In genomic region chr17:66451143-66451542, GRCm38 (mm10) we compare ENCODE assay signal across 8 mouse cellular contexts. TPM values are rescaled to one million over a fixed set of nuclear protein-coding genes. Genes with fewer than 3 reads are reported as not detected.
A peak's percentile ranks its signal among the peaks of the same experiment; 100 is the strongest.
DNase-seq lines count a peak whose midpoint lies in the region; ATAC-seq and TF ChIP-seq lines count a peak whose summit lies in the region.

No protein-coding gene starts in this region.

- no peak overlapping the region for H3ac ChIP-seq in myocyte (ENCODE audit: control insufficient read depth, insufficient read length)

- peaks cover 18% of the 10 kb centered on the region; the same call in 1 of the 2 replicates for H3K4me1 ChIP-seq in embryonic facial prominence, embryonic 14.5 days (ENCODE audit: control insufficient read depth, insufficient read depth, low read length)
- H3K4me1 ChIP-seq in heart, embryonic 10.5 days: peaks cover 36% of the 10 kb centered on the region
- peaks cover 30% of the 10 kb centered on the region for H3K4me1 ChIP-seq in limb, embryonic 12.5 days (replicated peaks)
- peaks cover 23% of the 10 kb centered on the region for H3K4me1 ChIP-seq in stomach, embryonic 15.5 days

- no peak overlapping the region for H3K27ac ChIP-seq in embryonic facial prominence, embryonic 14.5 days (replicated peaks; ENCODE audit: low read depth, low read length)
- no peak overlapping the region for H3K27ac ChIP-seq in heart, embryonic 10.5 days
- H3K27ac ChIP-seq in limb, embryonic 12.5 days: no peak overlapping the region
- no peak overlapping the region for H3K27ac ChIP-seq in stomach, embryonic 15.5 days

- peaks cover 35% of the 10 kb centered on the region for H3K27me3 ChIP-seq in embryonic facial prominence, embryonic 14.5 days (replicated peaks; ENCODE audit: control insufficient read depth, insufficient read depth, low read length)
- H3K27me3 ChIP-seq in heart, embryonic 10.5 days (ENCODE audit: insufficient read depth, poor library complexity, severe bottlenecking): peaks cover 44% of the 10 kb centered on the region
- H3K27me3 ChIP-seq in limb, embryonic 12.5 days: peaks cover 41% of the 10 kb centered on the region
- no peaks in the 10 kb centered on the region for H3K27me3 ChIP-seq in myocyte (ENCODE audit: control insufficient read depth, insufficient read depth, insufficient read length)
- peaks cover 39% of the 10 kb centered on the region; the same call in 1 of the 2 replicates for H3K27me3 ChIP-seq in stomach, embryonic 15.5 days (replicated peaks)

- 1% methylated on average over 11 of the region's 11 CpGs for WGBS in embryonic facial prominence, embryonic 14.5 days
- 3% methylated on average over 11 of the region's 11 CpGs for WGBS in heart, embryonic 10.5 days
- 3% methylated on average over 11 of the region's 11 CpGs for WGBS in limb, embryonic 12.5 days
- whole genome bisulfite sequencing in stomach, embryonic 15.5 days: 4% methylated on average over 11 of the region's 11 CpGs

- peak overlapping the region; percentile 98 for H3K4me2 ChIP-seq in embryonic facial prominence, embryonic 14.5 days (ENCODE audit: low read depth, low read length)
- H3K4me2 ChIP-seq in limb, embryonic 12.5 days: peak overlapping the region; percentile 94; the same call in 1 of the 2 replicates
- H3K4me2 ChIP-seq in myocyte (ENCODE audit: low read depth): peak overlapping the region; percentile 79
- peak overlapping the region; percentile 98 for H3K4me2 ChIP-seq in stomach, embryonic 15.5 days

- no peak for ATAC-seq in embryonic facial prominence, embryonic 14.5 days (ENCODE audit: low read depth)
- ATAC-seq in limb, embryonic 12.5 days (ENCODE audit: insufficient number of reproducible peaks, insufficient read depth, low FRiP score, low TSS enrichment, low read depth): no peak
- ATAC-seq in stomach, embryonic 15.5 days (ENCODE audit: insufficient read depth, low FRiP score, low read depth): no peak

- TF ChIP-seq POLR2A in myocyte (IDR thresholded peaks at IDR 0.05; ENCODE audit: insufficient read length, low read depth): no peak

- 0 out of 2 replicates have a peak overlapping the region, but pooled peaks have one; percentile 79 for H3K4me3 ChIP-seq in embryonic facial prominence, embryonic 14.5 days (ENCODE audit: low read depth, low read length)
- H3K4me3 ChIP-seq in heart, embryonic 10.5 days: no peak overlapping the region
- H3K4me3 ChIP-seq in limb, embryonic 12.5 days (replicated peaks): no peak overlapping the region
- H3K4me3 ChIP-seq in myocyte: peak overlapping the region; percentile 67
- no peak overlapping the region; the same call in 1 of the 2 replicates for H3K4me3 ChIP-seq in stomach, embryonic 15.5 days (replicated peaks)

- no peaks in the 10 kb centered on the region for H3K36me3 ChIP-seq in embryonic facial prominence, embryonic 14.5 days (ENCODE audit: control insufficient read depth, insufficient read depth, low read length)
- no peaks in the 10 kb centered on the region for H3K36me3 ChIP-seq in heart, embryonic 10.5 days
- H3K36me3 ChIP-seq in limb, embryonic 12.5 days: no peaks in the 10 kb centered on the region
- no peaks in the 10 kb centered on the region for H3K36me3 ChIP-seq in myocyte (ENCODE audit: control insufficient read depth, insufficient read depth)
- H3K36me3 ChIP-seq in stomach, embryonic 15.5 days: no peaks in the 10 kb centered on the region

- DNase-seq in 3134 (ENCODE audit: extremely low read depth, insufficient read length, low spot score): peak; percentile 79
- DNase-seq in adrenal gland, postnatal 36 days: peak; percentile 91 to 92
- peak; percentile 92 for DNase-seq in embryonic facial prominence, embryonic 14.5 days (ENCODE audit: low spot score)
- DNase-seq in heart, embryonic 10.5 days (ENCODE audit: low spot score): peak; percentile 93
- DNase-seq in kidney, adult 8-10 months: peak; percentile 75 to 87

- peaks cover 20% of the 10 kb centered on the region for H3K79me2 ChIP-seq in myocyte (ENCODE audit: control insufficient read depth, insufficient read depth)

- H3K9me3 ChIP-seq in embryonic facial prominence, embryonic 14.5 days (ENCODE audit: control insufficient read depth, low read length): no peaks in the 10 kb centered on the region
- H3K9me3 ChIP-seq in heart, embryonic 10.5 days: no peaks in the 10 kb centered on the region
- H3K9me3 ChIP-seq in limb, embryonic 12.5 days: no peaks in the 10 kb centered on the region
- no peaks in the 10 kb centered on the region for H3K9me3 ChIP-seq in stomach, embryonic 15.5 days

- H3K9ac ChIP-seq in embryonic facial prominence, embryonic 14.5 days (ENCODE audit: low read depth, low read length): no peak overlapping the region
- H3K9ac ChIP-seq in limb, embryonic 12.5 days (replicated peaks): no peak overlapping the region
- no peak overlapping the region for H3K9ac ChIP-seq in stomach, embryonic 15.5 days

TF ChIP-seq in myocyte, 11 proteins besides CTCF, POLR2A, EP300 and RAD21:
- no peak for TF ChIP-seq SRF (IDR thresholded peaks at IDR 0.05; ENCODE audit: control insufficient read depth, insufficient read length, low read depth)
- no peak for TF ChIP-seq POLR2AphosphoS2 (IDR thresholded peaks at IDR 0.05; ENCODE audit: insufficient read length, low read depth)
- no peak for TF ChIP-seq REST (IDR thresholded peaks at IDR 0.05; ENCODE audit: insufficient read depth, insufficient read length)
- no peak for TF ChIP-seq TCF3 (IDR thresholded peaks at IDR 0.05; ENCODE audit: insufficient read length, low read depth)
- no peak for TF ChIP-seq TCF12 (IDR thresholded peaks at IDR 0.05; ENCODE audit: insufficient read depth, poor library complexity, severe bottlenecking)

RNA-seq across cellular contexts. Expression of gene Mtcl1, which starts 1.6 kb away (rescaled TPM):
- 10 to 100 TPM in 1 of 2 experiments, 1 to 10 TPM in 1; 5.6 to 12.9 TPM for total RNA-seq in adrenal gland, postnatal 36 days (2021)
- 8.2 and 8.8 TPM in 2 replicates for polyA plus RNA-seq in embryonic facial prominence, embryonic 14.5 days (2014; fragmentation: Nextera tagmentation; extraction: Ambion mirVana)
- 2.4 and 3.7 TPM in 2 replicates for polyA plus RNA-seq in heart, embryonic 10.5 days (2016; fragmentation: Nextera tagmentation; extraction: Ambion mirVana)
- polyA plus RNA-seq in limb, embryonic 12.5 days (2016; fragmentation: Nextera tagmentation; extraction: Ambion mirVana): 4.8 and 5.3 TPM in 2 replicates
- polyA plus RNA-seq in myocyte (2012; fragmentation: generic; extraction: Trizol): 18.3 TPM
- 6.1 and 7.2 TPM in 2 replicates for polyA plus RNA-seq in stomach, embryonic 15.5 days (2015; fragmentation: Nextera tagmentation; extraction: Ambion mirVana)

Comparison
In these comparisons a context has a peak if more than half of its experiments do, and no peak if none do; other contexts are left out.
1. H3K4me3 ChIP-seq: peak in embryonic facial prominence, embryonic 14.5 days (single experiment) and myocyte (single experiment); none in heart, embryonic 10.5 days (single experiment), limb, embryonic 12.5 days (single experiment) and stomach, embryonic 15.5 days (single experiment).
2. Peak in every context shown above with its lines, with median percentiles within 50 percentile points of each other: DNase-seq and H3K4me2 ChIP-seq.